Mouse (Mus musculus): ENCODE measurements around the gene Plekhh2.
"Not testable (repeated sequence)": the region's sequence is repeated elsewhere in the genome, so short reads cannot be mapped to it uniquely, and the experiment has no call there.

Plekhh2 gene

DNA sequence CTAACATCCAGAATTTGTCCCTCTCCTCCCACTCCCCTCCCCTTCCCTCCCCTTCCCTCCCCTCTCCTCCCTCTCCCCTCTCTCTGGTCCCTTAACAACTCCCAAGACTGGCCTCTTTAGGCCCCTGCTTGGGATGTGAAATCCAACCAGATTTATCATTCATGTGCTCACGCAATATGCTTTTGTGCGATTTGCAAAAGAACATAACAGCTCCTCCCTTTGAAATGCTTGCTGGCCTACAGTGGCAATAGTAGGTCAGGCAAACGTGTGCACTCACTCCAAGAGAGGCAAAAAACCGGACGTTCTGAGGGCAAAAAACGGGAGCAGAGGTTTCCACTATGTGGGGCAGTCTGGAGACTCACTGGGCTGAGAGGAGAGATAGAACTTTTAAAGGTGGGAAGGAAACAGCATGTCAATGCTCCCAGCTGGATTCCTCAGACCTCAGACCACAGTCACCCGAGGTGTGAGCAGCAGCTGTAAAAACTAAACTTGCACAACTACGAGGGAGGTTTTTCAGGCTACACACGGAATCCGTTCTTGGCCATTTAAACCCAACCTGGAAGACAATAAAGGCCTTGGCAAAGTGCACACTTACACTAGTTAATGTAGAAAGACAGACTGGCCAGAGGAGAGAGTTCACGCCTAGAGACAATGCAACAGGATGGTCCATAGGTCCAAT is 595 bp upstream of the Plekhh2 start:
- DNase-seq (ENCODE audit: low read depth in 2 of 2, low spot score in 2 of 2): no peak

GRCm38 (mm10) chr17:84512516-84513085 is 906 bp downstream of the Plekhh2 start:
- DNase-seq (ENCODE audit: low read depth in 2 of 2, low spot score in 2 of 2): no peak

GRCm38 (mm10) chr17:84515901-84516300 is 4.2 kb downstream of the Plekhh2 start:
- DNase-seq (ENCODE audit: low read depth in 2 of 2, low spot score in 2 of 2): no peak

DNA sequence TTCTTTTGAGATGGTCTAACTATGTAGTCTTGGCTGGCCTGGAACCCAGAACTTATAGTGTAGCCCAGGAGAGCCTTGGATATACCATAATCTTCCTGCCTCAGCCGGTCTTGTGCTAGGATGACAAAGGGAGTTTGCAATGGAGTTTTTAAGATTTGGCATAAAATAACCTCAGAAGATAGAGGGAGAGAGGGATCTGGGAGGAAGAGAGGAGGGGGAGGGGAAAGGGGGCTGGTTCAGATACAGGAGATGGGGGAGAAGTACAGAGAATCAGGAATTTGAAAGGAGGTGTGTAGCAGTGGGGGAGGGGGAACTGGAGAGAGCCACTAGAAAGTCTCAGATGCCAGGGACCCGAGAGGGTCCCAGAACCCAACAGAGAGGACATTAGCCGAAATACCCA is 7.7 kb downstream of the Plekhh2 start:
- DNase-seq (ENCODE audit: low read depth in 2 of 2, low spot score in 2 of 2): no peak

GRCm38 (mm10) chr17:84520057-84520456 is 8.4 kb downstream of the Plekhh2 start:
- no peak for DNase-seq (ENCODE audit: low read depth in 2 of 2, low spot score in 2 of 2)

DNA sequence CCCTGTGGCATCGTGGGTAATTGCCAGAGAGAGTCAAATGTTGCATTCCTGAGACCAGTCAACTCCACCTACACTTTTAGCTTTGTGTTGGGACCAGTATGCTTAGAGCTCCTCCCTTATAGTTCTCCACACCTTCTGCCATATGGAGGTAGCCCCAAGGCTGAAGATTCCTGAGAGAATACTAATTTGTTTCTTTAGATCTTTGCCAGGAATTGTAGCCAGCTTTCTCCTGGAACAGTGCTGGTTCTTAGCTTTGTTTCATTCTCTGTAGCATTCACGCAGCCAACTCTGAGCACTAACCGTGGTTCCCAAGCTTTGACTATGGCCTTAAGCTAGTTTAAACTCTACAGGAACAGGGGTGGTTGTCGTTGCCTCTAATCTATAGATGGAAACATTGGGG is 17.7 kb downstream of the Plekhh2 start:
- DNase-seq (ENCODE audit: low read depth in 2 of 2, low spot score in 2 of 2): no peak

DNA sequence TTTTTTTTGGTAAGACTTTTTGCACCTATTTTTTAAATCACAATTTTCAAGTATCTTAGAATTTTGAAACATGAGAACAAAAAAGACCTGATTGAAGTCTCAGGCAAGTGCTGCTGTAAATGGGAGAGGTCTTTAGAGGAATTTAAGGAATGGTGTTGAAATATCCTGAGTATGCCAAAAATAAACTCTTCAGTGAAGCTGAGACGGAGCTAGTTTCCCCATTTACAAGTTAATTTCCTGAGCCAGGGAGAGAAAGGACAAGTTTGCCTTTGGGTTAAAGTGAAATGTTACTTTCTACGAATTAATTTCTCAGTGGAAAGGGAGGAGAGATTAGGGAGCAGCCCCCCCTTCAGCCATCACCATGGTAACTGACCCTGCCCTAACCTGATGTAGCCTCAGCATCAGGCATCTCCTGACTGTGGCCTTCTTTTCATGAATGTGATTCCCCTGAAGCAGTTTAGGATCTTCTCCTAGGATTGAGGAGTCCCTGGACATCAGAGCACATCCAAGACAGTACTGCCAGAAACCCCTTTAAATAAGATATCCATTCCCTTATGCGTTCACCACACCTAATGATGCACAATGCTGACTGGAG is 18.6 kb downstream of the Plekhh2 start:
- no peak for DNase-seq (ENCODE audit: low read depth in 2 of 2, low spot score in 2 of 2)

- no peak for DNase-seq (ENCODE audit: low read depth in 2 of 2, low spot score in 2 of 2)
Observed at GRCm38 (mm10) chr17:84532909-84533499, 21.3 kb downstream of the Plekhh2 start.

DNA sequence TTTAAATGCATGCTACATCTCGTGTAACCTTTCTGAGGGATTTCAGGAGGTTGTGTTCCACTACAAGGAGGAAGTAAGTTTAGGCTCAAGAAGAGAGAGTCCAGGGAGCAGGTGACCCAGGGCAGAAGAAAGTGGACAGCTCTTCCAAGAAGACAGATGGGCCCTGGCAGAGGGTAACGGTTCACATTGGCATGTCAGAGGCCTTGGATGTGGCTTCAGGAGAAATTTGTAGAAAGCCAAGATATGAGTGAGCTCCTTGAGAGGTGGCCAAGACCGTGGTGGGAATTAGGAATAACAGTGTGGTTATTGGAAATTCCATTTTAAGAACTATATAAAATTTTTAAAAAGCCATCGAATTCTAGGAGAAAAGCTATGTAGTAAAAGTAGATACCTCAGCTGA is 22.1 kb downstream of the Plekhh2 start:
- DNase-seq (ENCODE audit: low read depth in 2 of 2, low spot score in 2 of 2): no peak

- no peak for DNase-seq (ENCODE audit: low read depth in 2 of 2, low spot score in 2 of 2)
Observed at GRCm38 (mm10) chr17:84534632-84535031, 22.9 kb downstream of the Plekhh2 start.

- DNase-seq (ENCODE audit: low read depth in 2 of 2, low spot score in 2 of 2): no peak
Observed at GRCm38 (mm10) chr17:84535226-84535625, 23.5 kb downstream of the Plekhh2 start.

GRCm38 (mm10) chr17:84537301-84537700 is 25.6 kb downstream of the Plekhh2 start:
- DNase-seq (ENCODE audit: low read depth in 2 of 2, low spot score in 2 of 2): no peak

DNA sequence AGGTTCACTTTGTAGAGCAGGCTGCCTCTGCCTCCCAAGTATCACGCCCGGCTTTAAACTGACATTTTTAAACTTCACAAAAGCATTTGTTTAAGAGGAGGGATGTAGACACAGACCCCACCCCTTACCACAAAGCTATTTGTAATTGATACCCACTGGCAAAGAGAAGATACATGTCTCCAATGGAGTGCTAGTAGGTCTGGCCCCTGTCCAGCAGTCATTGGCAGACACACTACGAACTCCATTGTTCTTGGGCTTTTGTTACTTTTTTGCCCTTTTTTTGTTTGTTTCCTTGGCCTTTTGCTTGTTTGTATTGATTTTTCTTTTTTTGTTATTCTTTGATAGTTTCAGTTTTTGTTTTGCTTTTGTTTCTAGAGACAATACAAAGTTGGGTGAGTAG is 26.3 kb downstream of the Plekhh2 start:
- DNase-seq (ENCODE audit: low read depth in 2 of 2, low spot score in 2 of 2): no peak

DNA sequence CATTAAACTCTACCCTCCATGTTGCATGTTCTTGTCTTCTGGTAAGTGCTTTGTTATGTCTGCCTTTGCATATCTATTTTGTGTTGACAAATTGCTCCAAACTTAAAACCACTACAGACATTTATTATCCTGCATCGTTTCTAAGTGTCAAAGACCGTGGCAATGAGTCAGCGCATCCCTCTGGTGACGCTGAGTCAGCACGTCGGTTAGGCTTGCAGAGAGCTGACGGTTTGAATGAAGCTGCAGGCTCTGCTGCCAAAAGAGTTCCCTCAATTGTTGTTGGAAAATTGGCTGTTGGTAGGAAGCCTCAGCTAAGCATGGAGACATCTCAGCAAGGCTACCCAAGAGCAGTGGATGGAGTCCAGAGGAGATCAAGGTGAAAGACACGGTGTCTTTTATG is 28.9 kb downstream of the Plekhh2 start:
- DNase-seq (ENCODE audit: low read depth in 2 of 2, low spot score in 2 of 2): no peak

- no peak for DNase-seq (ENCODE audit: low read depth in 2 of 2, low spot score in 2 of 2)
Observed at GRCm38 (mm10) chr17:84550902-84551877, 39.5 kb downstream of the Plekhh2 start.

DNA sequence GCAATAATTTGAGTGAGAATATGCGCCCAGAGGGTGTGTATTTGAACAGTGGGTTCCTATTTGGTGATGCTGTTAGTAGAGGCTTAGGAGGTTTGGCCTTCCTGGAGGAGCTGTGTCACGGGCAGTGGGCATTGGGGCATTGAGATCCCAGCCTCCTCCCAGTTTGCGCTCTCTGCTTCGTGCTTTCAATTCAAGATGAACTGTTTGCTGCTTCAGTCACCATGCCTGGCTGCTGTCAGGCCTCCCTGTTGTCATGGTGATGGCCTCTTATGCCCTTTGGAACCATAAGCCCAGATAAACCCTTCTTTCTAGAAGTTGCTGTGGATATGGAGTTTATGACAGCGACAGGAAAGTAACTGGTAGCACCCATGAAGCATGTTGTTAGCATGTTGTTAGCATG is 40.5 kb downstream of the Plekhh2 start:
- no peak for DNase-seq (ENCODE audit: low read depth in 2 of 2, low spot score in 2 of 2)

- not testable (repeated sequence) for DNase-seq (ENCODE audit: low read depth in 2 of 2, low spot score in 2 of 2)
Observed at GRCm38 (mm10) chr17:84564264-84564663, 52.6 kb downstream of the Plekhh2 start.

- DNase-seq (ENCODE audit: low read depth in 2 of 2, low spot score in 2 of 2): no peak
Observed at GRCm38 (mm10) chr17:84565762-84566161, 54.1 kb downstream of the Plekhh2 start.

DNA sequence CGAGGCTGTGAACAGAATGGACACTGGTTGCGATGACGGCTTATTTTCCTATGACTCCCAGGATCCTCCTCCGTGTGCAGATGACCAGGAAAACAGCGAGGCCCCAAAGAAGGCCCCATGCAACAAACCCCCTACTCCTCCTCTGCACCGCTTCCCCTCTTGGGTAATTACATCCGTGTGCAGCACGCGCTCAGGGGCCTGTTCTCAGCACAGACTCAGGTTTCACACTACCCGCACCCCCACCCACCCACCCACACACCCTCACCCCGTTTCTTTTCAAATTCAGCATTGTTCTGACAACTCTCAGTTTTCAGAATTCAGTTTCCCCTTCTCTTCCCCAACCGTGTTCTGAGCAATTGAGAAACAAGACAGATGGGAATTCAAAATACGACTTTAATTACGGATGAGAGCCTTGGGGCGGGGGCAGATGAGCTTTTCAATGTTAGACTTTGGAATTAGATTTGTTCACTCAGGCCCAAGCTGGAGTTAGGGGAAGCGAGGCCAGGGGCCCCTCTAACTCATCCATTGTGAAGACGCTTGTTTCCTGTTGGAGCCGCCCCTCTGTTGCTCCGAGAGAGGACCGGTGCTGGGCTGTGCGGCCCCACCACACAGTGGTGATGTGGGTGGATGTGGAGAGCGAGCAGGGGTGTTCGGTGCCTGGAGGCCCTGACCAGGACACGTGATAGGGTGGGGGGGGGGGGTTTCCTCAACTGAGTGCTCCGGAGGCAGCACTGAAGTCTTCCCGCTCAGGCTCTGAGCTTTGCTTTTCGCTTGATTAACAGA is 55.3 kb downstream of the Plekhh2 start:
- peak; percentile 5 to 7 for DNase-seq (ENCODE audit: low read depth in 2 of 2, low spot score in 2 of 2)

GRCm38 (mm10) chr17:84568807-84569206 is 57.1 kb downstream of the Plekhh2 start:
- DNase-seq (ENCODE audit: low read depth in 2 of 2, low spot score in 2 of 2): no peak
